Mouse (Mus musculus): Measurements from ENCODE around the gene Pprc1. TPM values are rescaled to one million over a fixed set of nuclear protein-coding genes. Genes with fewer than 3 reads are reported as not detected.

Gene Pprc1
- polyA plus RNA-seq, 1 experiment from 2014 or later: 16.9 TPM

DNA sequence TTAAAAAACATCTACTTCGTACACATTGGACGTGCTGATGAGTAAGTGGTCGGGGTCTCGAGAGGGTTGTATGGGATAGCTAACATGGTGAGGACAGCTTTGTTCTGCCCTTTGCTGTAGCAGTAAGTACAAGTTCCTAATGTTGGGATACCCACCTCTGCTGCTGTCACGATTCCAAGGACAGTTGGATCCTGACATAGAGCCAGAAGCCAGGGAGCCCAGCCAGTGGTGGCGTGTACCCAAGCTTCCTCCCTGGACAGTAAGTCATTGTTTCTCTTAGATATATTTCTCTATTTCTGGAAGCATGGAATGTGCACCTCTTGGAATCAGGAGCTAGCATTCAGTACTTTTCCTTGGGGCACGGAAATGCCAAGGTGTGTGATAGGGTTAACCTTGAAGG is 43.2 kb downstream of the Pprc1 start:
- H3K36me3 ChIP-seq (ENCODE audit: insufficient read depth, low read length): peaks cover 21% of the 10 kb centered on the region
- ATAC-seq (replicated peaks; ENCODE audit: low FRiP score, low read depth): no peak
- H3K27me3 ChIP-seq (ENCODE audit: insufficient read depth, low read length): no peaks in the 10 kb centered on the region
- H3K4me1 ChIP-seq (replicated peaks; ENCODE audit: insufficient read depth, low read length): no peaks in the 10 kb centered on the region
- H3K4me3 ChIP-seq (replicated peaks; ENCODE audit: low read depth, low read length): no peak overlapping the region
- 78% methylated on average over 7 of the region's 7 CpGs for whole genome bisulfite sequencing
- no peaks in the 10 kb centered on the region for H3K9me3 ChIP-seq (replicated peaks; ENCODE audit: low read length)
- no peak for TF ChIP-seq CTCF (IDR thresholded peaks at IDR 0.05; ENCODE audit: low read depth)
- no peak overlapping the region for H3K4me2 ChIP-seq (ENCODE audit: low read length)
- DNase-seq (ENCODE audit: low spot score): no peak
- no peak overlapping the region for H3K27ac ChIP-seq
- H3K9ac ChIP-seq (ENCODE audit: low read depth, low read length): no peak overlapping the region

- Histone ChIP-seq H3K4me3 (replicated peaks; ENCODE audit: low read depth, low read length) (no peak overlapping the region), H3K27ac (no peak overlapping the region), H3K27me3 (ENCODE audit: insufficient read depth, low read length) (no peaks in the 10 kb centered on the region), H3K9me3 (replicated peaks; ENCODE audit: low read length) (no peaks in the 10 kb centered on the region; the same call in 1 of the 2 replicates), H3K4me1 (replicated peaks; ENCODE audit: insufficient read depth, low read length) (no peaks in the 10 kb centered on the region), H3K9ac (ENCODE audit: low read depth, low read length) (no peak overlapping the region), H3K36me3 (ENCODE audit: insufficient read depth, low read length) (no peaks in the 10 kb centered on the region), H3K4me2 (ENCODE audit: low read length) (no peak overlapping the region)
- WGBS: 90% methylated on average over 4 of the region's 4 CpGs
- DNase-seq (ENCODE audit: low spot score): no peak
- TF ChIP-seq CTCF (IDR thresholded peaks at IDR 0.05; ENCODE audit: low read depth): no peak
- ATAC-seq (replicated peaks; ENCODE audit: low FRiP score, low read depth): no peak
Measured at GRCm38 (mm10) chr19:46091641-46092040, 47.0 kb downstream of the Pprc1 start.

DNA sequence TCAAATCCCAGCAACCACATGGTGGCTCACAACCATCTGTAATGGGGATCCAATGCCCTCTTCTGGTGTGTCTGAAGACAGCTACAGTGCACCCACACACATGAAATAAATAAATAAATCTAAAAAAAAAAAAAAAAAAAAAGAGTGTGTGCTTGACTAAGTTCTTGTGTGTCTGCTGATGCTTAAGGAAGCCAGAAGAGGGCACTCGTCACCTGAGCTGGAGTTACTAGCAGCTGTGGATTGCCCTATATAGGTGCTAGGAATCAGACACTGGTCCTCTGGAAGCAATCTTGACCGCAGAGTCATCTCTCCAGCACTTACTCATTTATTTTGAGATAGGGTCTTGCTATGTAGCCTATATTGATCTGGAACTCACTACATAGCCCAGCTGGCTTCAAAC is 49.5 kb downstream of the Pprc1 start:
- 100% methylated on average over 2 of the region's 2 CpGs for WGBS
- DNase-seq (ENCODE audit: low spot score) (no peak), ATAC-seq (replicated peaks; ENCODE audit: low FRiP score, low read depth) (no peak)
- Histone ChIP-seq H3K9ac (ENCODE audit: low read depth, low read length) (no peak overlapping the region), H3K4me1 (replicated peaks; ENCODE audit: insufficient read depth, low read length) (no peaks in the 10 kb centered on the region), H3K36me3 (ENCODE audit: insufficient read depth, low read length) (no peaks in the 10 kb centered on the region), H3K9me3 (replicated peaks; ENCODE audit: low read length) (no peaks in the 10 kb centered on the region; the same call in 1 of the 2 replicates), H3K4me3 (replicated peaks; ENCODE audit: low read depth, low read length) (no peak overlapping the region), H3K27ac (no peak overlapping the region), H3K27me3 (ENCODE audit: insufficient read depth, low read length) (no peaks in the 10 kb centered on the region), H3K4me2 (ENCODE audit: low read length) (no peak overlapping the region)
- TF ChIP-seq CTCF (IDR thresholded peaks at IDR 0.05; ENCODE audit: low read depth): no peak

DNA sequence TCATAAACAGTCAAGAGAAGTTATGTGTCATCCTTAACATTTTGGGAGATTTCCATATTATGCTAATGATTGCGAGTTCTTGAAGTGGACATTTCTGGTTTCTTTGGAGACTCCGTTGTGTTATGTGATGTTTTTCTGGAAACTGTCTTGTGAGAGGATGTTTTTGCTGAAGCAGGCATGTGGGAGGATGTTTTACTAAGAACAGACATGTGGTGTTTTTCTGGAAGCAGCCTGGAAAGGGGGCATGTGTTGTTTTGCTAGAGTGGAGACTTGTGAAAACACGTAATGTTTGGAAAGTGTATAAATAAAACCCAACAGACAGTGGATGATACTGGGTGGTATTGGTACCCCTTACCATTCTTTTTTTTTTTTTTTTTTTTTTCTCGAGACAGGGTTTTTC is 50.6 kb downstream of the Pprc1 start:
- Histone ChIP-seq H3K27ac (no peak overlapping the region), H3K4me3 (replicated peaks; ENCODE audit: low read depth, low read length) (no peak overlapping the region), H3K36me3 (ENCODE audit: insufficient read depth, low read length) (no peaks in the 10 kb centered on the region), H3K27me3 (ENCODE audit: insufficient read depth, low read length) (no peaks in the 10 kb centered on the region), H3K4me1 (replicated peaks; ENCODE audit: insufficient read depth, low read length) (no peaks in the 10 kb centered on the region), H3K9me3 (replicated peaks; ENCODE audit: low read length) (no peaks in the 10 kb centered on the region; the same call in 1 of the 2 replicates), H3K4me2 (ENCODE audit: low read length) (no peak overlapping the region), H3K9ac (ENCODE audit: low read depth, low read length) (no peak overlapping the region)
- ATAC-seq (replicated peaks; ENCODE audit: low FRiP score, low read depth): no peak
- 63% methylated on average over 4 of the region's 4 CpGs for WGBS
- DNase-seq (ENCODE audit: low spot score): no peak
- no peak for TF ChIP-seq CTCF (IDR thresholded peaks at IDR 0.05; ENCODE audit: low read depth)

- ATAC-seq (replicated peaks; ENCODE audit: low FRiP score, low read depth) (no peak), DNase-seq (ENCODE audit: low spot score) (no peak)
- H3K4me2 ChIP-seq (ENCODE audit: low read length): no peak overlapping the region
Measured at GRCm38 (mm10) chr19:46096396-46096795, 51.7 kb downstream of the Pprc1 start.

DNA sequence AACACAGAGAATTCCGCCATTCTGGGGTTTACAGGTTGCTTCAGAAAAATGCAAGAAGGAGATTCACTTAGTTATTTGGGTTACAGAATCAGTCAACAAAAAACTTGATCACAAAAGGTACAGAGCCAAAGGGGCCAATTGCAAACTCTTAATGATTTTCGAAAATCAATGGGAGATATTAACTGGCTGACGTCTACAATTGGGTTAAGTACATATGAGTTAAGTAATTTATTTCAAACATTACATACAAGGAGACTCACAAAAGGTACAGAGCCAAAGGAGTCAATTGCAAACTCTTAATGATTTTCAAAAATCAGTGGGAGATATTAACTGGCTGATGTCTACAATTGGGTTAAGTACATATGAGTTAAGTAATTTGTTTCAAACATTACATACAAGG is 54.9 kb downstream of the Pprc1 start:
- 92% methylated on average over 3 of the region's 3 CpGs for WGBS

More at GRCm38 (mm10) chr19:46096396-46096795, 51.7 kb downstream of the Pprc1 start:
- Histone ChIP-seq H3K4me1 (replicated peaks; ENCODE audit: insufficient read depth, low read length) (no peaks in the 10 kb centered on the region), H3K4me3 (replicated peaks; ENCODE audit: low read depth, low read length) (no peak overlapping the region), H3K27me3 (ENCODE audit: insufficient read depth, low read length) (no peaks in the 10 kb centered on the region), H3K36me3 (ENCODE audit: insufficient read depth, low read length) (no peaks in the 10 kb centered on the region), H3K27ac (no peak overlapping the region), H3K9ac (ENCODE audit: low read depth, low read length) (no peak overlapping the region), H3K9me3 (replicated peaks; ENCODE audit: low read length) (no peaks in the 10 kb centered on the region; the same call in 1 of the 2 replicates)
- TF ChIP-seq CTCF (IDR thresholded peaks at IDR 0.05; ENCODE audit: low read depth): no peak
- WGBS: 87% methylated on average over 5 of the region's 5 CpGs

More for the DNA sequence above, 54.9 kb downstream of the Pprc1 start:
- Histone ChIP-seq H3K27me3 (ENCODE audit: insufficient read depth, low read length) (no peaks in the 10 kb centered on the region), H3K36me3 (ENCODE audit: insufficient read depth, low read length) (no peaks in the 10 kb centered on the region), H3K4me2 (ENCODE audit: low read length) (no peak overlapping the region), H3K9ac (ENCODE audit: low read depth, low read length) (no peak overlapping the region), H3K4me1 (replicated peaks; ENCODE audit: insufficient read depth, low read length) (no peaks in the 10 kb centered on the region), H3K9me3 (replicated peaks; ENCODE audit: low read length) (no peaks in the 10 kb centered on the region), H3K27ac (no peak overlapping the region), H3K4me3 (replicated peaks; ENCODE audit: low read depth, low read length) (no peak overlapping the region)
- TF ChIP-seq CTCF (IDR thresholded peaks at IDR 0.05; ENCODE audit: low read depth): no peak
- no peak for DNase-seq (ENCODE audit: low spot score)
- no peak for ATAC-seq (replicated peaks; ENCODE audit: low FRiP score, low read depth)
